Comparison of ENCODE assay signal across 8 mouse cellular contexts in genomic region chr7:126796350-126796932, GRCm38 (mm10). TPM values are rescaled to one million over a fixed set of nuclear protein-coding genes. Genes with fewer than 3 reads are reported as not detected.
A peak's percentile ranks its signal among the peaks of the same experiment; 100 is the strongest.
DNase-seq lines count a peak whose midpoint lies in the region; ATAC-seq and TF ChIP-seq lines count a peak whose summit lies in the region.

No protein-coding gene starts in this region.

- no peak for ATAC-seq in neural tube, embryonic 12.5 days (ENCODE audit: low FRiP score, low read depth)
- no peak for ATAC-seq in embryonic facial prominence, embryonic 14.5 days (ENCODE audit: low read depth)

- H3K27ac ChIP-seq in neural tube, embryonic 12.5 days: no peak overlapping the region
- H3K27ac ChIP-seq in embryonic facial prominence, embryonic 14.5 days (replicated peaks; ENCODE audit: low read depth, low read length): no peak overlapping the region

- H3K27me3 ChIP-seq in neural tube, embryonic 12.5 days (replicated peaks): no peaks in the 10 kb centered on the region
- H3K27me3 ChIP-seq in embryonic facial prominence, embryonic 14.5 days (replicated peaks; ENCODE audit: control insufficient read depth, insufficient read depth, low read length): no peaks in the 10 kb centered on the region
- H3K27me3 ChIP-seq in myocyte (ENCODE audit: control insufficient read depth, insufficient read depth, insufficient read length): no peaks in the 10 kb centered on the region

- H3K4me3 ChIP-seq in neural tube, embryonic 12.5 days: no peak overlapping the region
- 0 out of 2 replicates have a peak overlapping the region, but pooled peaks have one; percentile 88 for H3K4me3 ChIP-seq in embryonic facial prominence, embryonic 14.5 days (ENCODE audit: low read depth, low read length)
- H3K4me3 ChIP-seq in myocyte: peak overlapping the region; percentile 89

- H3K4me1 ChIP-seq in neural tube, embryonic 12.5 days: peaks cover 49% of the 10 kb centered on the region
- peaks cover 11% of the 10 kb centered on the region for H3K4me1 ChIP-seq in embryonic facial prominence, embryonic 14.5 days (ENCODE audit: control insufficient read depth, insufficient read depth, low read length)

- H3ac ChIP-seq in myocyte (ENCODE audit: control insufficient read depth, insufficient read length): no peak overlapping the region

- DNase-seq in embryo, embryonic 10 days (ENCODE audit: low spot score): peak; percentile 52
- DNase-seq in embryo, embryonic 11 days: no peak
- no peak for DNase-seq in neural tube, embryonic 10.5 days (ENCODE audit: extremely low spot score, low spot score)
- DNase-seq in embryonic facial prominence, embryonic 14.5 days (ENCODE audit: low spot score): peak; percentile 34
- DNase-seq in layer of hippocampus, adult 8-10 months (ENCODE audit: low spot score in 2 of 2): peak; percentile 77
- no peak for DNase-seq in urinary bladder, adult 18-20 months (ENCODE audit: low spot score in 2 of 2)

- H3K36me3 ChIP-seq in neural tube, embryonic 12.5 days: peaks cover 29% of the 10 kb centered on the region
- peaks cover 38% of the 10 kb centered on the region for H3K36me3 ChIP-seq in embryonic facial prominence, embryonic 14.5 days (ENCODE audit: control insufficient read depth, insufficient read depth, low read length)
- H3K36me3 ChIP-seq in myocyte (ENCODE audit: control insufficient read depth, insufficient read depth): peaks cover 33% of the 10 kb centered on the region

- H3K9me3 ChIP-seq in neural tube, embryonic 12.5 days: no peaks in the 10 kb centered on the region
- no peaks in the 10 kb centered on the region for H3K9me3 ChIP-seq in embryonic facial prominence, embryonic 14.5 days (ENCODE audit: control insufficient read depth, low read length)

- no peak for TF ChIP-seq POLR2A in myocyte (IDR thresholded peaks at IDR 0.05; ENCODE audit: insufficient read length, low read depth)

- no peak overlapping the region for H3K9ac ChIP-seq in neural tube, embryonic 12.5 days
- 0 out of 2 replicates have a peak overlapping the region, but pooled peaks have one; percentile 81 for H3K9ac ChIP-seq in embryonic facial prominence, embryonic 14.5 days (ENCODE audit: low read depth, low read length)

- peaks cover 33% of the 10 kb centered on the region for H3K79me2 ChIP-seq in myocyte (ENCODE audit: control insufficient read depth, insufficient read depth)

- peak overlapping the region; percentile 14; the same call in 1 of the 2 replicates for H3K4me2 ChIP-seq in neural tube, embryonic 12.5 days (replicated peaks)
- H3K4me2 ChIP-seq in embryonic facial prominence, embryonic 14.5 days (ENCODE audit: low read depth, low read length): peak overlapping the region; percentile 82
- H3K4me2 ChIP-seq in myocyte (ENCODE audit: low read depth): peak overlapping the region; percentile 96

- WGBS in neural tube, embryonic 12.5 days: 77% methylated on average over 8 of the region's 8 CpGs
- WGBS in embryonic facial prominence, embryonic 14.5 days: 72% methylated on average over 8 of the region's 8 CpGs

TF ChIP-seq in myocyte, 11 proteins besides CTCF, POLR2A, EP300 and RAD21:
- TF ChIP-seq USF1 (IDR thresholded peaks at IDR 0.05; ENCODE audit: low read depth) (no peak), CEBPB (IDR thresholded peaks at IDR 0.05; ENCODE audit: insufficient read depth, poor library complexity, severe bottlenecking) (no peak), POLR2AphosphoS2 (IDR thresholded peaks at IDR 0.05; ENCODE audit: insufficient read length, low read depth) (peak; percentile 56), TCF3 (IDR thresholded peaks at IDR 0.05; ENCODE audit: insufficient read length, low read depth) (peak; percentile 38), MYOD1 (IDR thresholded peaks at IDR 0.05; ENCODE audit: control insufficient read depth in 1 of 3, insufficient read length in 2 of 3, low read depth in 2 of 3) (peak in 2 of 3 experiments; percentile 60 to 90), REST (IDR thresholded peaks at IDR 0.05; ENCODE audit: insufficient read depth, insufficient read length) (no peak), E2F4 (IDR thresholded peaks at IDR 0.05; ENCODE audit: insufficient read depth) (no peak), MYOG (IDR thresholded peaks at IDR 0.05; ENCODE audit: control insufficient read depth in 1 of 3, insufficient read depth in 1 of 3, insufficient read length in 2 of 3, low read depth in 2 of 3) (peak in 2 of 3 experiments; percentile 50 to 84), SRF (IDR thresholded peaks at IDR 0.05; ENCODE audit: control insufficient read depth, insufficient read length, low read depth) (no peak), TCF12 (IDR thresholded peaks at IDR 0.05; ENCODE audit: insufficient read depth, poor library complexity, severe bottlenecking) (no peak), MAX (IDR thresholded peaks at IDR 0.05; ENCODE audit: low read depth) (no peak)

RNA-seq across cellular contexts. Expression of gene Fam57b, which starts 1.0 kb away (rescaled TPM):
- polyA plus RNA-seq in neural tube, embryonic 12.5 days (2016; fragmentation: Nextera tagmentation; extraction: Ambion mirVana): 21.4 and 25.8 TPM in 2 replicates
- polyA plus RNA-seq in embryonic facial prominence, embryonic 14.5 days (2014; fragmentation: Nextera tagmentation; extraction: Ambion mirVana): 1.1 and 1.9 TPM in 2 replicates
- 10 to 100 TPM; 57.3 to 67.6 (median 62.6) TPM for total RNA-seq in layer of hippocampus, adult 8-10 months (2022)
- 0.94 TPM for polyA plus RNA-seq in myocyte (2012; fragmentation: generic; extraction: Trizol)

RNA-seq across cellular contexts. Expression of gene Ppp4c, which starts 4.1 kb away (rescaled TPM):
- 293 and 310 TPM in 2 replicates for polyA plus RNA-seq in neural tube, embryonic 12.5 days (2016; fragmentation: Nextera tagmentation; extraction: Ambion mirVana)
- polyA plus RNA-seq in embryonic facial prominence, embryonic 14.5 days (2014; fragmentation: Nextera tagmentation; extraction: Ambion mirVana): 214 and 256 TPM in 2 replicates
- total RNA-seq in layer of hippocampus, adult 8-10 months (2022): 10 to 100 TPM; 49.5 to 55.7 (median 51.9) TPM
- 113 TPM for polyA plus RNA-seq in myocyte (2012; fragmentation: generic; extraction: Trizol)

RNA-seq across cellular contexts. Expression of gene Tbx6, which starts 15.2 kb away (rescaled TPM):
- 0.68 and 0.72 TPM in 2 replicates for polyA plus RNA-seq in neural tube, embryonic 12.5 days (2016; fragmentation: Nextera tagmentation; extraction: Ambion mirVana)
- polyA plus RNA-seq in embryonic facial prominence, embryonic 14.5 days (2014; fragmentation: Nextera tagmentation; extraction: Ambion mirVana): 0.24 and 0.35 TPM in 2 replicates
- 1 to 10 TPM in 3 of 4 experiments, under 1 TPM in 1; 0.43 to 1.5 (median 1.2) TPM for total RNA-seq in layer of hippocampus, adult 8-10 months (2022)
- 0.23 TPM for polyA plus RNA-seq in myocyte (2012; fragmentation: generic; extraction: Trizol)

RNA-seq across cellular contexts. Expression of gene Ypel3, which starts 19.7 kb away (rescaled TPM):
- polyA plus RNA-seq in neural tube, embryonic 12.5 days (2016; fragmentation: Nextera tagmentation; extraction: Ambion mirVana): 160 and 169 TPM in 2 replicates
- polyA plus RNA-seq in embryonic facial prominence, embryonic 14.5 days (2014; fragmentation: Nextera tagmentation; extraction: Ambion mirVana): 117 and 123 TPM in 2 replicates
- total RNA-seq in layer of hippocampus, adult 8-10 months (2022): 100 to 1,000 TPM; 236 to 283 (median 255) TPM
- 82.2 TPM for polyA plus RNA-seq in myocyte (2012; fragmentation: generic; extraction: Trizol)

RNA-seq across cellular contexts. Expression of gene Gdpd3, which starts 30.3 kb away (rescaled TPM):
- 1.3 and 2.0 TPM in 2 replicates for polyA plus RNA-seq in neural tube, embryonic 12.5 days (2016; fragmentation: Nextera tagmentation; extraction: Ambion mirVana)
- polyA plus RNA-seq in embryonic facial prominence, embryonic 14.5 days (2014; fragmentation: Nextera tagmentation; extraction: Ambion mirVana): 2.1 and 5.1 TPM in 2 replicates
- 1 to 10 TPM; 4.4 to 7.9 (median 5.0) TPM for total RNA-seq in layer of hippocampus, adult 8-10 months (2022)
- polyA plus RNA-seq in myocyte (2012; fragmentation: generic; extraction: Trizol): 1.1 TPM

Comparison
In these comparisons a context has a peak if more than half of its experiments do, and no peak if none do; other contexts are left out.
1. DNase-seq: peak in embryo, embryonic 10 days (single experiment), embryonic facial prominence, embryonic 14.5 days (single experiment) and layer of hippocampus, adult 8-10 months (2 of 2); none in embryo, embryonic 11 days (single experiment), neural tube, embryonic 10.5 days (single experiment) and urinary bladder, adult 18-20 months (0 of 2).
2. H3K4me2 ChIP-seq: peak in every context shown above with its lines; median percentile 96 in myocyte; 82 in embryonic facial prominence, embryonic 14.5 days; 14 in neural tube, embryonic 12.5 days.